Mouse (Mus musculus): ENCODE measurements at regions not wholly inside any gene's neighbourhood (a gene's known extent, or its start where the extent isn't known, plus 50 kb on each side); places are given as distances from the start of the nearest gene placed in this dataset.

DNA sequence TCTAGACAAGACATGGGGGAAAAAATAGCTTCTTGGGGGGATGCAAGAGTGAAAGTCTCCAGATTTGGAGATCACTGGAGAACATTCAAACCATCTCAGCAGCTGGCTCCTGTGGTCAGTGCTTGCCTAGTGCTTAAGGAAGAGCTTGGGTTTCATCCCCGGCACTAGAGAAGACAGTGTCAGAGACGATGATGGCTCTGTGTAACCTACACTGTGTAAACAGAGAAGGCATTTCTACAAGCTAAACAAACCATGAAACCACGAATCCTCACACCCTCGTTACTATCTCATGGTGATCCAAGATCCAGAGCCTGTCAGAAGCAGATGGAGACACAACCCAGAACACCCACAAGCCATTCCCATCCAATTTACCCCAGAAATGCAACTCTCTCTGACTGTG, 100.5 kb downstream of the Zfp281 start:
- no peak overlapping the region for H3K4me2 ChIP-seq (replicated peaks; ENCODE audit: low read depth)
- H3K27me3 ChIP-seq (ENCODE audit: control insufficient read depth, insufficient read depth, low read length) = no peaks in the 10 kb centered on the region
- no peak overlapping the region for H3K4me3 ChIP-seq (ENCODE audit: low read depth, low read length)
- no peak overlapping the region for H3K9ac ChIP-seq (ENCODE audit: low read length)
- no peaks in the 10 kb centered on the region for H3K4me1 ChIP-seq (replicated peaks; ENCODE audit: control insufficient read depth, insufficient read depth)
- DNase-seq (ENCODE audit: low spot score) = no peak
- no peaks in the 10 kb centered on the region for H3K9me3 ChIP-seq (ENCODE audit: control insufficient read depth, low read length)
- no peak for ATAC-seq (ENCODE audit: low FRiP score, low TSS enrichment)
- TF ChIP-seq CTCF (IDR thresholded peaks at IDR 0.05; ENCODE audit: low read depth) (no peak), EP300 (optimal IDR thresholded peaks at IDR 0.05) (no peak)
- H3K27ac ChIP-seq (replicated peaks) = no peak overlapping the region
- WGBS = 42% methylated on average over 4 of the region's 4 CpGs
- no peaks in the 10 kb centered on the region for H3K36me3 ChIP-seq (ENCODE audit: control insufficient read depth, insufficient read depth, low read length)

- no peak overlapping the region for H3K4me3 ChIP-seq (ENCODE audit: low read depth, low read length)
- WGBS = 57% methylated on average over 11 of the region's 11 CpGs
- TF ChIP-seq CTCF (IDR thresholded peaks at IDR 0.05; ENCODE audit: low read depth) (peak; percentile 77), EP300 (optimal IDR thresholded peaks at IDR 0.05) (no peak)
- H3K36me3 ChIP-seq (ENCODE audit: control insufficient read depth, insufficient read depth, low read length) = no peaks in the 10 kb centered on the region
- DNase-seq (ENCODE audit: low spot score) (no peak), ATAC-seq (ENCODE audit: low FRiP score, low TSS enrichment) (no peak)
- H3K27ac ChIP-seq (replicated peaks) = no peak overlapping the region
- H3K27me3 ChIP-seq (ENCODE audit: control insufficient read depth, insufficient read depth, low read length) = no peaks in the 10 kb centered on the region
- no peak overlapping the region for H3K4me2 ChIP-seq (replicated peaks; ENCODE audit: low read depth)
- H3K9me3 ChIP-seq (ENCODE audit: control insufficient read depth, low read length) = no peaks in the 10 kb centered on the region
- H3K4me1 ChIP-seq (replicated peaks; ENCODE audit: control insufficient read depth, insufficient read depth) = no peaks in the 10 kb centered on the region
- H3K9ac ChIP-seq (ENCODE audit: low read length) = no peak overlapping the region
Measured at GRCm38 (mm10) chr1:136726145-136726935, 101.6 kb downstream of the Zfp281 start.

- Histone ChIP-seq H3K4me1 (replicated peaks; ENCODE audit: control insufficient read depth, insufficient read depth) (no peaks in the 10 kb centered on the region), H3K4me3 (ENCODE audit: low read depth, low read length) (no peak overlapping the region), H3K36me3 (ENCODE audit: control insufficient read depth, insufficient read depth, low read length) (no peaks in the 10 kb centered on the region), H3K27me3 (ENCODE audit: control insufficient read depth, insufficient read depth, low read length) (no peaks in the 10 kb centered on the region), H3K27ac (replicated peaks) (no peak overlapping the region), H3K9me3 (ENCODE audit: control insufficient read depth, low read length) (no peaks in the 10 kb centered on the region), H3K9ac (ENCODE audit: low read length) (no peak overlapping the region), H3K4me2 (replicated peaks; ENCODE audit: low read depth) (no peak overlapping the region)
- TF ChIP-seq CTCF (IDR thresholded peaks at IDR 0.05; ENCODE audit: low read depth) (no peak), EP300 (optimal IDR thresholded peaks at IDR 0.05) (no peak)
- 70% methylated on average over 7 of the region's 7 CpGs for WGBS
- ATAC-seq (ENCODE audit: low FRiP score, low TSS enrichment) = no peak
- no peak for DNase-seq (ENCODE audit: low spot score)
Measured at GRCm38 (mm10) chr1:136727868-136728631, 103.3 kb downstream of the Zfp281 start.

DNA sequence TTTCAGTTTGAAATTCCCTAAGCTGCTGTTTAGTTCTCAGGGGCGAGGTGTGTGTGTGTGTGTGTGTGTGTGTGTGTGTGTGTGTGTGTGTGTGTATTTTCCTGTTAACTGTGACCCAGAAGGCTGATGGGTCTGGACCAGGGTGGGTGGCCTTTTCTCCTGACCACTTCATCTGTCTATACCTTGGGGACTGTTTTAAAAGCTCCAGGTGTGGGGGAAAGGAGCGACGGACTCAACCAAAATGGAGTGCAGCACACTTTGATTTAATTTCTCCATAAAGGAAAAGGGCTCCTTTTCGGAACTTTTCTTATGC, 103.9 kb downstream of the Zfp281 start:
- no peaks in the 10 kb centered on the region for H3K27me3 ChIP-seq (ENCODE audit: control insufficient read depth, insufficient read depth, low read length)
- H3K9me3 ChIP-seq (ENCODE audit: control insufficient read depth, low read length) = no peaks in the 10 kb centered on the region
- H3K4me2 ChIP-seq (replicated peaks; ENCODE audit: low read depth) = no peak overlapping the region
- DNase-seq (ENCODE audit: low spot score) (no peak), ATAC-seq (ENCODE audit: low FRiP score, low TSS enrichment) (no peak)
- no peak overlapping the region for H3K4me3 ChIP-seq (ENCODE audit: low read depth, low read length)
- H3K4me1 ChIP-seq (replicated peaks; ENCODE audit: control insufficient read depth, insufficient read depth) = no peaks in the 10 kb centered on the region
- H3K9ac ChIP-seq (ENCODE audit: low read length) = no peak overlapping the region
- no peak overlapping the region for H3K27ac ChIP-seq (replicated peaks)
- TF ChIP-seq EP300 (optimal IDR thresholded peaks at IDR 0.05) (no peak), CTCF (IDR thresholded peaks at IDR 0.05; ENCODE audit: low read depth) (no peak)
- WGBS = 83% methylated on average over 4 of the region's 4 CpGs
- H3K36me3 ChIP-seq (ENCODE audit: control insufficient read depth, insufficient read depth, low read length) = no peaks in the 10 kb centered on the region

GRCm38 (mm10) chr1:136730638-136731037, 105.9 kb downstream of the Zfp281 start:
- H3K27ac ChIP-seq (replicated peaks) = no peak overlapping the region
- 52% methylated on average over 11 of the region's 11 CpGs for WGBS
- TF ChIP-seq CTCF (IDR thresholded peaks at IDR 0.05; ENCODE audit: low read depth) (no peak), EP300 (optimal IDR thresholded peaks at IDR 0.05) (no peak)

DNA sequence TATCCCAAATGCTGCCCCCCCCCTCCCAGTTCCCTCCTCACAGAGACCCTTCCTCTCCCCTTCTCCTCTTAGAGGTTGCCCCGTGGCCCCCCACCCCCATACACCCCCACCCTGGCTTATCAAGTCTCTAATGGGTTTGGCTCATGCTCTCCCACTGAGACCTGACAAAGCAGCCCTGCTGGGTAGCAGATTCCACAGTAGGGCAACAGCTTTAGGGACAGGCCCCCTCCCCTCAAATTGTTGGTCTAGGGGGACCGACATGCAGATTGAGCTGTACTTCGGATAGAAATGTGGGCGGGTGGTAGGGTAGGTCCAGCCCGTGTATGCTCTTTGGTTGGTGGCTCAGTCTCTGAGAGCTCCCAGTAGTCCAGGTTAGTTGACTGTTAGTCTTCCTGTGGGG, 113.3 kb downstream of the Zfp281 start:
- Histone ChIP-seq H3K4me1 (replicated peaks; ENCODE audit: control insufficient read depth, insufficient read depth) (no peaks in the 10 kb centered on the region), H3K36me3 (ENCODE audit: control insufficient read depth, insufficient read depth, low read length) (no peaks in the 10 kb centered on the region), H3K9me3 (ENCODE audit: control insufficient read depth, low read length) (no peaks in the 10 kb centered on the region), H3K9ac (ENCODE audit: low read length) (no peak overlapping the region), H3K27me3 (ENCODE audit: control insufficient read depth, insufficient read depth, low read length) (no peaks in the 10 kb centered on the region), H3K27ac (replicated peaks) (no peak overlapping the region), H3K4me2 (replicated peaks; ENCODE audit: low read depth) (no peak overlapping the region), H3K4me3 (ENCODE audit: low read depth, low read length) (no peak overlapping the region)
- no peak for ATAC-seq (ENCODE audit: low FRiP score, low TSS enrichment)
- DNase-seq (ENCODE audit: low spot score) = no peak
- 34% methylated on average over 5 of the region's 5 CpGs for WGBS
- TF ChIP-seq EP300 (optimal IDR thresholded peaks at IDR 0.05) (no peak), CTCF (IDR thresholded peaks at IDR 0.05; ENCODE audit: low read depth) (no peak)

More at GRCm38 (mm10) chr1:136730638-136731037, 105.9 kb downstream of the Zfp281 start:
- H3K4me2 ChIP-seq (replicated peaks; ENCODE audit: low read depth) = no peak overlapping the region
- H3K27me3 ChIP-seq (ENCODE audit: control insufficient read depth, insufficient read depth, low read length) = no peaks in the 10 kb centered on the region
- H3K4me3 ChIP-seq (ENCODE audit: low read depth, low read length) = no peak overlapping the region
- no peaks in the 10 kb centered on the region for H3K9me3 ChIP-seq (ENCODE audit: control insufficient read depth, low read length)
- no peaks in the 10 kb centered on the region for H3K36me3 ChIP-seq (ENCODE audit: control insufficient read depth, insufficient read depth, low read length)
- ATAC-seq (ENCODE audit: low FRiP score, low TSS enrichment) (no peak), DNase-seq (ENCODE audit: low spot score) (no peak)
- H3K4me1 ChIP-seq (replicated peaks; ENCODE audit: control insufficient read depth, insufficient read depth) = no peaks in the 10 kb centered on the region
- H3K9ac ChIP-seq (ENCODE audit: low read length) = no peak overlapping the region

All from stomach, postnatal 0 days (tissue).